Comparison of ENCODE assay signal across 9 mouse cellular contexts in genomic region chr12:69891721-69892120, GRCm38 (mm10). TPM values are rescaled to one million over a fixed set of nuclear protein-coding genes. Genes with fewer than 3 reads are reported as not detected.
DNase-seq lines count a peak whose midpoint lies in the region; ATAC-seq and TF ChIP-seq lines count a peak whose summit lies in the region.
"Had no signal": no experiment of that assay in that cellular context is flagged by ENCODE, and none has a peak within 500 bp of the region (broad histone marks: within the 10 kb centered on the region; RNA-seq: fewer than 3 reads in every experiment).

No protein-coding gene starts in this region.

- H3K27me3 ChIP-seq in embryonic facial prominence, embryonic 13.5 days: no peaks in the 10 kb centered on the region
- no peaks in the 10 kb centered on the region for H3K27me3 ChIP-seq in intestine, embryonic 16.5 days (replicated peaks; ENCODE audit: control insufficient read depth, insufficient read depth, low read length)
- no peaks in the 10 kb centered on the region; the same call in 1 of the 2 replicates for H3K27me3 ChIP-seq in neural tube, embryonic 14.5 days (ENCODE audit: control insufficient read depth, insufficient read depth, low read length)

- no peak for TF ChIP-seq POLR2A in lung, adult 2 months (IDR thresholded peaks at IDR 0.05; ENCODE audit: borderline replicate concordance, extremely low read depth, low read depth, low read length)

- H3K4me1 ChIP-seq in lung, adult 2 months (ENCODE audit: control insufficient read depth, insufficient read depth, low read length): peaks cover 10% of the 10 kb centered on the region
- H3K4me1 ChIP-seq in embryonic facial prominence, embryonic 13.5 days: peaks cover 43% of the 10 kb centered on the region
- H3K4me1 ChIP-seq in intestine, embryonic 16.5 days (ENCODE audit: control insufficient read depth, insufficient read depth, low read length): peaks cover 25% of the 10 kb centered on the region
- peaks cover 27% of the 10 kb centered on the region for H3K4me1 ChIP-seq in neural tube, embryonic 14.5 days (ENCODE audit: control insufficient read depth, insufficient read depth, low read length)

- H3K9me3 ChIP-seq in embryonic facial prominence, embryonic 13.5 days: no peaks in the 10 kb centered on the region
- no peaks in the 10 kb centered on the region for H3K9me3 ChIP-seq in intestine, embryonic 16.5 days (ENCODE audit: control insufficient read depth, low read length)
- no peaks in the 10 kb centered on the region for H3K9me3 ChIP-seq in neural tube, embryonic 14.5 days (ENCODE audit: control insufficient read depth, low read length)

- no peak for DNase-seq in lung, adult 2 months
- DNase-seq in lung, postnatal 4 days: no peak
- no peak for DNase-seq in adrenal gland, adult 8-10 months
- no peak for DNase-seq in spleen, postnatal 36 days (ENCODE audit: low spot score in 2 of 2)
- DNase-seq in frontal cortex, postnatal 25 days (ENCODE audit: low spot score in 2 of 2): no peak
- DNase-seq: layer of hippocampus, adult 9-11 months had no signal

- no peak for TF ChIP-seq CTCF in lung, adult 2 months (IDR thresholded peaks at IDR 0.05; ENCODE audit: insufficient read depth, low read length)

- H3K9ac ChIP-seq in embryonic facial prominence, embryonic 13.5 days: peak overlapping the region; percentile 98
- H3K9ac ChIP-seq in intestine, embryonic 16.5 days (ENCODE audit: low read depth, low read length): peak overlapping the region; percentile 96
- H3K9ac ChIP-seq in neural tube, embryonic 14.5 days (replicated peaks; ENCODE audit: low read depth, low read length): peak overlapping the region; percentile 97

- H3K27ac ChIP-seq in embryonic facial prominence, embryonic 13.5 days: peak overlapping the region; percentile 95
- H3K27ac ChIP-seq in intestine, embryonic 16.5 days (ENCODE audit: low read length): peak overlapping the region; percentile 78; the same call in 1 of the 2 replicates
- no peak overlapping the region for H3K27ac ChIP-seq in neural tube, embryonic 14.5 days (ENCODE audit: low read depth, low read length)

- H3K4me2 ChIP-seq in embryonic facial prominence, embryonic 13.5 days: peak overlapping the region; percentile 72
- H3K4me2 ChIP-seq in intestine, embryonic 16.5 days (ENCODE audit: low read depth, low read length): peak overlapping the region; percentile 82
- H3K4me2 ChIP-seq in neural tube, embryonic 14.5 days (ENCODE audit: low read depth, low read length): peak overlapping the region; percentile 80

- peaks cover 5% of the 10 kb centered on the region; the same call in 1 of the 2 replicates for H3K36me3 ChIP-seq in embryonic facial prominence, embryonic 13.5 days
- no peaks in the 10 kb centered on the region for H3K36me3 ChIP-seq in intestine, embryonic 16.5 days (ENCODE audit: control insufficient read depth, insufficient read depth, low read length)
- no peaks in the 10 kb centered on the region for H3K36me3 ChIP-seq in neural tube, embryonic 14.5 days (ENCODE audit: control insufficient read depth, insufficient read depth, low read length)

- no peak for ATAC-seq in embryonic facial prominence, embryonic 13.5 days (ENCODE audit: insufficient number of reproducible peaks, insufficient read depth, low FRiP score, low TSS enrichment, low read depth)
- ATAC-seq in intestine, embryonic 16.5 days: no peak
- no peak for ATAC-seq in neural tube, embryonic 14.5 days (ENCODE audit: low read depth)

- WGBS in lung, adult 2 months: 21% methylated on average over 3 of the region's 3 CpGs
- WGBS in embryonic facial prominence, embryonic 13.5 days: 32% methylated on average over 3 of the region's 3 CpGs
- 37% methylated on average over 3 of the region's 3 CpGs for WGBS in intestine, embryonic 16.5 days
- 38% methylated on average over 3 of the region's 3 CpGs for WGBS in neural tube, embryonic 14.5 days

- H3K4me3 ChIP-seq in lung, adult 2 months (replicated peaks; ENCODE audit: extremely low read depth, low read depth, low read length): peak overlapping the region; percentile 98
- peak overlapping the region; percentile 74 for H3K4me3 ChIP-seq in embryonic facial prominence, embryonic 13.5 days
- H3K4me3 ChIP-seq in intestine, embryonic 16.5 days (ENCODE audit: low read length): peak overlapping the region; percentile 81
- H3K4me3 ChIP-seq in neural tube, embryonic 14.5 days (ENCODE audit: low read depth, low read length): peak overlapping the region; percentile 90

RNA-seq across cellular contexts. Expression of gene Atl1, which starts 0.7 kb away (rescaled TPM):
- 1.3 and 2.0 TPM in 2 replicates for polyA plus RNA-seq in lung, adult 2 months (2012; rRNA removed)
- 5.5 and 6.6 TPM in 2 replicates for polyA plus RNA-seq in embryonic facial prominence, embryonic 13.5 days (2015; fragmentation: Nextera tagmentation; extraction: Ambion mirVana)
- polyA plus RNA-seq in intestine, embryonic 16.5 days (2015; fragmentation: Nextera tagmentation; extraction: Ambion mirVana): 5.1 and 5.4 TPM in 2 replicates
- 145 and 166 TPM in 2 replicates for polyA plus RNA-seq in neural tube, embryonic 14.5 days (2014; fragmentation: Nextera tagmentation; extraction: Ambion mirVana)
- 10 to 100 TPM in 2 of 4 experiments, 1 to 10 TPM in 2; 6.6 to 19.5 (median 13.0) TPM for total RNA-seq in adrenal gland, adult 8-10 months (2022)

RNA-seq across cellular contexts. Expression of gene Map4k5, which starts 1.3 kb away (rescaled TPM):
- polyA plus RNA-seq in lung, adult 2 months (2012; rRNA removed): 11.4 and 16.6 TPM in 2 replicates
- 39.5 and 46.3 TPM in 2 replicates for polyA plus RNA-seq in embryonic facial prominence, embryonic 13.5 days (2015; fragmentation: Nextera tagmentation; extraction: Ambion mirVana)
- 14.2 and 17.0 TPM in 2 replicates for polyA plus RNA-seq in intestine, embryonic 16.5 days (2015; fragmentation: Nextera tagmentation; extraction: Ambion mirVana)
- 35.3 and 42.7 TPM in 2 replicates for polyA plus RNA-seq in neural tube, embryonic 14.5 days (2014; fragmentation: Nextera tagmentation; extraction: Ambion mirVana)
- 10 to 100 TPM; 26.6 to 51.8 (median 37.2) TPM for total RNA-seq in adrenal gland, adult 8-10 months (2022)

Comparison
In these comparisons a context has a peak if more than half of its experiments do, and no peak if none do; other contexts are left out.
1. RNA of gene Atl1, which starts 0.7 kb away (polyA plus RNA-seq): 145 to 166 TPM in neural tube, embryonic 14.5 days; 5.5 to 6.6 TPM in embryonic facial prominence, embryonic 13.5 days, 5.1 to 5.4 TPM in intestine, embryonic 16.5 days and 1.3 to 2.0 TPM in lung, adult 2 months; every median in the first group is over 10 times any median in the second.
2. Peak in every context shown above with its lines, with median percentiles within 50 percentile points of each other: H3K4me3 ChIP-seq, H3K4me2 ChIP-seq and H3K9ac ChIP-seq.